Comparison of ENCODE assay signal across 8 mouse cellular contexts in genomic region chr15:93519836-93520826, GRCm38 (mm10).
DNase-seq lines count a peak whose midpoint lies in the region; ATAC-seq and TF ChIP-seq lines count a peak whose summit lies in the region.

No protein-coding gene starts in this region.

- H3K9ac ChIP-seq in embryonic facial prominence, embryonic 15.5 days: peak overlapping the region; percentile 58
- peak overlapping the region; percentile 66; the same call in 1 of the 2 replicates for H3K9ac ChIP-seq in hindbrain, embryonic 14.5 days
- H3K9ac ChIP-seq in lung, postnatal 0 days (replicated peaks; ENCODE audit: low read depth): peak overlapping the region; percentile 65

- H3K4me3 ChIP-seq in erythroblast, embryonic 14.5 days (replicated peaks): peak overlapping the region; percentile 66
- H3K4me3 ChIP-seq in embryonic facial prominence, embryonic 15.5 days (replicated peaks): peak overlapping the region; percentile 69
- H3K4me3 ChIP-seq in hindbrain, embryonic 14.5 days (replicated peaks; ENCODE audit: low read length): peak overlapping the region; percentile 73
- H3K4me3 ChIP-seq in lung, postnatal 0 days (ENCODE audit: low read depth, low read length): peak overlapping the region; percentile 89

- H3K27ac ChIP-seq in embryonic facial prominence, embryonic 15.5 days (replicated peaks): peak overlapping the region; percentile 89
- H3K27ac ChIP-seq in hindbrain, embryonic 14.5 days: 0 out of 2 replicates have a peak overlapping the region, but pooled peaks have one; percentile 71
- H3K27ac ChIP-seq in lung, postnatal 0 days (ENCODE audit: low read length): peak overlapping the region; percentile 93

- 0 out of 2 replicates have a peak, but pooled peaks cover 2% of the 10 kb centered on the region for H3K9me3 ChIP-seq in erythroblast, embryonic 14.5 days (ENCODE audit: control insufficient read depth, low read length)
- H3K9me3 ChIP-seq in embryonic facial prominence, embryonic 15.5 days (replicated peaks): no peaks in the 10 kb centered on the region
- no peaks in the 10 kb centered on the region for H3K9me3 ChIP-seq in hindbrain, embryonic 14.5 days (ENCODE audit: control insufficient read depth, low read length)
- no peaks in the 10 kb centered on the region for H3K9me3 ChIP-seq in lung, postnatal 0 days (ENCODE audit: low read length)

- H3K27me3 ChIP-seq in erythroblast, embryonic 14.5 days (ENCODE audit: control insufficient read depth): peaks cover 67% of the 10 kb centered on the region
- H3K27me3 ChIP-seq in embryonic facial prominence, embryonic 15.5 days: no peaks in the 10 kb centered on the region
- peaks cover 26% of the 10 kb centered on the region for H3K27me3 ChIP-seq in hindbrain, embryonic 14.5 days (ENCODE audit: control insufficient read depth, insufficient read depth, low read length)
- H3K27me3 ChIP-seq in lung, postnatal 0 days (replicated peaks; ENCODE audit: insufficient read depth, low read length): no peaks in the 10 kb centered on the region

- no peaks in the 10 kb centered on the region for H3K36me3 ChIP-seq in erythroblast, embryonic 14.5 days (ENCODE audit: control insufficient read depth)
- H3K36me3 ChIP-seq in embryonic facial prominence, embryonic 15.5 days: no peaks in the 10 kb centered on the region
- H3K36me3 ChIP-seq in hindbrain, embryonic 14.5 days (replicated peaks; ENCODE audit: control insufficient read depth, insufficient read depth): no peaks in the 10 kb centered on the region
- no peaks in the 10 kb centered on the region for H3K36me3 ChIP-seq in lung, postnatal 0 days (ENCODE audit: insufficient read depth, low read length)

- TF ChIP-seq EP300 in lung, postnatal 0 days (IDR thresholded peaks at IDR 0.05): peak; percentile 90

- 10% methylated on average over 17 of the region's 17 CpGs for WGBS in embryonic facial prominence, embryonic 15.5 days
- WGBS in hindbrain, embryonic 14.5 days: 9% methylated on average over 17 of the region's 17 CpGs
- WGBS in lung, postnatal 0 days: 6% methylated on average over 17 of the region's 17 CpGs

- ATAC-seq in erythroblast, adult 5-6 weeks (replicated peaks; ENCODE audit: low FRiP score, poor library complexity, severe bottlenecking): no peak
- ATAC-seq in embryonic facial prominence, embryonic 15.5 days (ENCODE audit: insufficient number of reproducible peaks, low FRiP score, low TSS enrichment, low read depth): no peak
- no peak for ATAC-seq in hindbrain, embryonic 14.5 days (ENCODE audit: low FRiP score)
- ATAC-seq in lung, postnatal 0 days: peak; percentile 19
- ATAC-seq in granulocyte monocyte progenitor cell, adult 5-6 weeks (replicated peaks; ENCODE audit: poor library complexity, severe bottlenecking): no peak

- H3K4me1 ChIP-seq in erythroblast, embryonic 14.5 days (ENCODE audit: control insufficient read depth): peaks cover 22% of the 10 kb centered on the region
- H3K4me1 ChIP-seq in embryonic facial prominence, embryonic 15.5 days: peaks cover 60% of the 10 kb centered on the region
- H3K4me1 ChIP-seq in hindbrain, embryonic 14.5 days (replicated peaks; ENCODE audit: control insufficient read depth, insufficient read depth, low read length): peaks cover 15% of the 10 kb centered on the region
- peaks cover 15% of the 10 kb centered on the region; the same call in 1 of the 2 replicates for H3K4me1 ChIP-seq in lung, postnatal 0 days (ENCODE audit: insufficient read depth, low read depth, low read length)

- TF ChIP-seq CTCF in lung, postnatal 0 days (IDR thresholded peaks at IDR 0.05): no peak

- no peak for DNase-seq in hindbrain, embryonic 14.5 days (ENCODE audit: low spot score)
- DNase-seq in lung, postnatal 0 days (ENCODE audit: low spot score): peak; percentile 86
- DNase-seq in c-Kit-positive CD71-positive TER-119-positive erythroid progenitor cells, embryonic 14.5 days (ENCODE audit: low spot score): no peak
- no peak for DNase-seq in spleen, postnatal 36 days (ENCODE audit: low spot score in 2 of 2)

- H3K4me2 ChIP-seq in embryonic facial prominence, embryonic 15.5 days (replicated peaks): peak overlapping the region; percentile 83
- peak overlapping the region; percentile 96 for H3K4me2 ChIP-seq in hindbrain, embryonic 14.5 days (replicated peaks)
- H3K4me2 ChIP-seq in lung, postnatal 0 days (replicated peaks; ENCODE audit: low read depth, low read length): peak overlapping the region; percentile 83
